Mouse (Mus musculus) midbrain, postnatal 0 days (tissue): ENCODE data around the gene Pank3. TPM values are rescaled to one million over a fixed set of nuclear protein-coding genes. Genes with fewer than 3 reads are reported as not detected.

Experiments used
- ATAC-seq: fragments of 200-750 bp; cut with Nextera tagmentation; 2 replicates; pipeline ENCODE4 v1.8.0; 2017; ENCODE audit warnings: moderate number of reproducible peaks, mild to moderate bottlenecking, moderate TSS enrichment, moderate library complexity; ENCODE audit not compliant: low FRiP score
- DNase-seq: peaks from one replicate; pipeline ENCODE4 v3.0.0-alpha.2; 2015; ENCODE audit warnings: low spot score
- H3K27ac ChIP-seq: fragments of 300-500 bp; sonication (generic); 2 replicates; pipeline ENCODE4 v1.5.1; 2014; ENCODE audit warnings: low read depth, mild to moderate bottlenecking, low read length, mixed read lengths
- H3K27me3 ChIP-seq: fragments of 300-500 bp; sonication (generic); 2 replicates; pipeline ENCODE4 v1.6.1; 2014; ENCODE audit warnings: low read length, control low read depth, mixed read lengths; ENCODE audit not compliant: insufficient read depth
- H3K36me3 ChIP-seq: fragments of 300-500 bp; sonication (generic); 2 replicates; pipeline ENCODE4 v1.6.1; 2014; ENCODE audit warnings: low read length, control low read depth, mixed read lengths; ENCODE audit not compliant: insufficient read depth
- H3K4me1 ChIP-seq: fragments of 300-500 bp; sonication (generic); 2 replicates; pipeline ENCODE4 v1.6.1; 2014; ENCODE audit warnings: mild to moderate bottlenecking, control low read depth, antibody characterized with exemption, low read length, mixed read lengths; ENCODE audit not compliant: insufficient read depth
- H3K4me2 ChIP-seq: fragments of 300-500 bp; sonication (generic); 2 replicates; pipeline ENCODE4 v1.6.1; 2014; ENCODE audit warnings: low read depth, mild to moderate bottlenecking, low read length, mixed read lengths; ENCODE audit not compliant: poor library complexity, severe bottlenecking
- H3K4me3 ChIP-seq: fragments of 300-500 bp; sonication (generic); 2 replicates; pipeline ENCODE4 v1.5.1; 2014; ENCODE audit warnings: low read depth, mild to moderate bottlenecking, low read length, moderate library complexity
- H3K9ac ChIP-seq: fragments of 300-500 bp; sonication (generic); replicated peaks from 2 replicates; pipeline ENCODE4 v1.6.1; 2014; ENCODE audit warnings: mild to moderate bottlenecking, low read length, moderate library complexity, mixed read lengths; ENCODE audit not compliant: poor library complexity, severe bottlenecking
- H3K9me3 ChIP-seq: fragments of 300-500 bp; sonication (generic); 2 replicates; pipeline ENCODE4 v1.6.1; 2016; ENCODE audit warnings: low read length, control low read depth
- CTCF ChIP-seq: IDR thresholded peaks from 2 replicates; pipeline ENCODE4 v1.5.1; 2016; ENCODE audit warnings: antibody characterized with exemption, mild to moderate bottlenecking
- WGBS: fragments of 180-500 bp; shearing (Covaris S2); extraction: QIAGEN DNeasy Blood & Tissue Kit; methylation state at CpG from one replicate; pipeline ENCODE4 v1.1.7; 2014; 5-methylcytosine and 5-hydroxymethylcytosine counted together
- polyA plus RNA-seq: library from polyadenylated mRNA; unstranded; fragments of >200 nt; fragmentation: Nextera tagmentation; extraction: Ambion mirVana; gene quantifications from 2 replicates; pipeline ENCODE4 v1.2.1, GENCODE M21; 2015
- total RNA-seq: library from RNA; depleted of rRNA; stranded (reverse); fragments of >200 nt; gene quantifications from 2 replicates; pipeline ENCODE4 v1.2.3, GENCODE M21; 2014

The Pank3 gene
- total and polyA plus RNA-seq, 2 experiments from 2014 or later = 11.7 to 78.5 TPM

- peak; percentile 29 for TF ChIP-seq CTCF
- Histone ChIP-seq H3K4me3 (no peak overlapping the region), H3K36me3 (no peaks in the 10 kb centered on the region), H3K9me3 (no peaks in the 10 kb centered on the region), H3K4me1 (no peaks in the 10 kb centered on the region), H3K27ac (no peak overlapping the region), H3K27me3 (no peaks in the 10 kb centered on the region), H3K9ac (no peak overlapping the region), H3K4me2 (no peak overlapping the region)
- DNase-seq (no peak), ATAC-seq (no peak)
- 61% methylated on average over 2 of the region's 2 CpGs for WGBS
Measured at GRCm38 (mm10) chr11:35736817-35737216, 32.5 kb upstream of the Pank3 start.

DNA sequence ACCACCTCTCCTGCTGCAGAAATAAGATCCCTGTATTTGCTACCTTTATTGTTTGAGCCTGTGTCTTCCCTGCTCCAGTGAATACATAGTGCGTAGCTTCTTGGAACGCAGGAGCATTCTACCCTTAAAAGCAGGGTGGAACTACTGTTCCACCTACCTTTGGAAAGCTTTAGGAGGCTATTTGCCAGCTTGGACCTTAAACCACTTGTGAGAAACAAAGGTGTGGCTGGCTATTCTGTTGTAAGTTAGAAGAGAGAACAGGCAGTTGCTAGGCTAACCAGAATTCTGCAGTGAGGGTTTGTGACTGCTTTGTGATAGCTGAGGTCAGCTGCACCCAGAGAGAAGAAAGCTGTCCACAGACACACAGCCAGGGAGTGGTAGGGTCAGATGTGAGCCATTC is 32.0 kb upstream of the Pank3 start:
- 98% methylated on average over 2 of the region's 2 CpGs for WGBS
- ATAC-seq = no peak
- no peaks in the 10 kb centered on the region for H3K9me3 ChIP-seq
- no peak for TF ChIP-seq CTCF
- H3K4me1 ChIP-seq = no peaks in the 10 kb centered on the region
- no peak overlapping the region for H3K9ac ChIP-seq
- no peak overlapping the region for H3K4me3 ChIP-seq
- no peak overlapping the region for H3K4me2 ChIP-seq
- DNase-seq = no peak
- no peaks in the 10 kb centered on the region for H3K27me3 ChIP-seq
- H3K27ac ChIP-seq = no peak overlapping the region
- no peaks in the 10 kb centered on the region for H3K36me3 ChIP-seq

GRCm38 (mm10) chr11:35738102-35738501 is 31.2 kb upstream of the Pank3 start:
- ATAC-seq (no peak), DNase-seq (no peak)
- no peak for TF ChIP-seq CTCF
- Histone ChIP-seq H3K4me2 (no peak overlapping the region), H3K4me1 (no peaks in the 10 kb centered on the region), H3K9ac (no peak overlapping the region), H3K4me3 (no peak overlapping the region), H3K9me3 (no peaks in the 10 kb centered on the region), H3K36me3 (no peaks in the 10 kb centered on the region), H3K27me3 (no peaks in the 10 kb centered on the region), H3K27ac (no peak overlapping the region)
- WGBS = 71% methylated on average over 3 of the region's 3 CpGs

- Histone ChIP-seq H3K36me3 (no peaks in the 10 kb centered on the region), H3K27me3 (no peaks in the 10 kb centered on the region), H3K9me3 (no peaks in the 10 kb centered on the region), H3K9ac (no peak overlapping the region), H3K4me3 (no peak overlapping the region), H3K27ac (no peak overlapping the region), H3K4me2 (no peak overlapping the region), H3K4me1 (no peaks in the 10 kb centered on the region)
- ATAC-seq (no peak), DNase-seq (no peak)
- no peak for TF ChIP-seq CTCF
- 83% methylated on average over 6 of the region's 6 CpGs for WGBS
Measured at GRCm38 (mm10) chr11:35743586-35743985, 25.7 kb upstream of the Pank3 start.

GRCm38 (mm10) chr11:35744571-35744970 is 24.7 kb upstream of the Pank3 start:
- WGBS = 84% methylated on average over 6 of the region's 6 CpGs
- no peak overlapping the region for H3K27ac ChIP-seq
- H3K4me3 ChIP-seq = no peak overlapping the region
- TF ChIP-seq CTCF = no peak
- H3K4me2 ChIP-seq = no peak overlapping the region
- H3K27me3 ChIP-seq = no peaks in the 10 kb centered on the region
- no peaks in the 10 kb centered on the region for H3K36me3 ChIP-seq
- no peaks in the 10 kb centered on the region for H3K9me3 ChIP-seq
- no peaks in the 10 kb centered on the region for H3K4me1 ChIP-seq
- peak; percentile 24 for DNase-seq
- H3K9ac ChIP-seq = no peak overlapping the region
- no peak for ATAC-seq

GRCm38 (mm10) chr11:35750578-35750977 is 18.7 kb upstream of the Pank3 start:
- no peak for DNase-seq
- Histone ChIP-seq H3K27ac (no peak overlapping the region), H3K4me1 (no peaks in the 10 kb centered on the region), H3K4me3 (no peak overlapping the region), H3K9me3 (no peaks in the 10 kb centered on the region), H3K27me3 (no peaks in the 10 kb centered on the region), H3K4me2 (no peak overlapping the region), H3K36me3 (no peaks in the 10 kb centered on the region), H3K9ac (no peak overlapping the region)
- no peak for TF ChIP-seq CTCF
- ATAC-seq = no peak
- WGBS = 79% methylated on average over 8 of the region's 8 CpGs
